In the genomic region with DNA sequence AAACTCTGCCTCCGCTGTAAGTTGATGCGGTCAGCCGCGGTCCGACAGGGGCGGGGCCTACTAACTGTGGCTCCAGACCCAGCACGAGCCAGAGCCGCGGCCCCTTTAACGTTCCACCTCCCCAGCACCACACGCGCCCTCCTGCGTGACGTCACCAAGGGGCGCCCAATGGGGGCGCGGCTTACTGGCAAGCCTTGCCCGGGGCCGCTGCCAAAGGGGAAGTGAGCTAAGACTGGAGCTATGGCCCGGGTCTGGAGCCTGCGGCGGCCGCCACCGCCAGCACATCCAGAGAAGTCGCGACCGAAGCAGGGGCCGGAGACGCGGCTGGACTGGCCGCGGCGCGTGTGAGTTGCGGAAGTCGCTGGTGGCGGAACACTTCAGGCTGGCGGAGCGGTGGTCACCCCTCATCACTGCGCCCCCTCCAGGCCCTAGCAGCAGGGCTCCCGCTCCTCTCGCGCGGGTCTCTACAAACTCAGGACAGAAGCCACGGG, we compare ENCODE assay signal across 8 mouse cellular contexts. TPM values are rescaled to one million over a fixed set of nuclear protein-coding genes. Genes with fewer than 3 reads are reported as not detected.
DNase-seq lines count a peak whose midpoint lies in the region; ATAC-seq and TF ChIP-seq lines count a peak whose summit lies in the region.

Efcab14 (plus strand) TSS at position 194 of the 491 bp plus-strand sequence.

- H3K27ac ChIP-seq in forebrain, embryonic 10.5 days, result peak within 1 kb of the TSS; percentile 92
- peak within 1 kb of the TSS; percentile 94 for H3K27ac ChIP-seq in heart, embryonic 15.5 days
- peak within 1 kb of the TSS; percentile 43 for H3K27ac ChIP-seq in liver, embryonic 14.5 days
- peak within 1 kb of the TSS; percentile 82 for H3K27ac ChIP-seq in neural tube, embryonic 11.5 days (ENCODE audit: low read depth, low read length)
- peak within 1 kb of the TSS; percentile 82 for H3K27ac ChIP-seq in stomach, postnatal 0 days (replicated peaks)

- peaks cover 26% of the 10 kb centered on the region for H3K36me3 ChIP-seq in forebrain, embryonic 10.5 days (replicated peaks)
- peaks cover 9% of the 10 kb centered on the region; the same call in 1 of the 2 replicates for H3K36me3 ChIP-seq in heart, embryonic 15.5 days
- H3K36me3 ChIP-seq in liver, embryonic 14.5 days (replicated peaks; ENCODE audit: control insufficient read depth, insufficient read depth, low read depth), result peaks cover 10% of the 10 kb centered on the region
- no peaks in the 10 kb centered on the region for H3K36me3 ChIP-seq in neural tube, embryonic 11.5 days (ENCODE audit: control insufficient read depth, insufficient read depth, low read length)
- no peaks in the 10 kb centered on the region; the same call in 1 of the 2 replicates for H3K36me3 ChIP-seq in stomach, postnatal 0 days (ENCODE audit: control insufficient read depth, insufficient read depth, low read length)

- peak within 1 kb of the TSS; percentile 87 for H3K9ac ChIP-seq in heart, embryonic 15.5 days
- H3K9ac ChIP-seq in liver, embryonic 14.5 days (replicated peaks), result peak within 1 kb of the TSS; percentile 93
- peak within 1 kb of the TSS; percentile 81 for H3K9ac ChIP-seq in neural tube, embryonic 11.5 days (ENCODE audit: low read length)
- H3K9ac ChIP-seq in stomach, postnatal 0 days (ENCODE audit: low read length), result peak within 1 kb of the TSS; percentile 87

- ATAC-seq in heart, embryonic 15.5 days (replicated peaks; ENCODE audit: insufficient number of reproducible peaks, insufficient read depth, low FRiP score, low read depth), result peak; percentile 100
- ATAC-seq in liver, embryonic 14.5 days (ENCODE audit: insufficient read depth), result peak; percentile 100
- peak; percentile 100 for ATAC-seq in neural tube, embryonic 11.5 days (ENCODE audit: insufficient read depth, low FRiP score, low TSS enrichment)
- peak; percentile 99 for ATAC-seq in stomach, postnatal 0 days (ENCODE audit: low FRiP score, low TSS enrichment)

- H3K4me2 ChIP-seq in heart, embryonic 15.5 days, result peak within 1 kb of the TSS; percentile 73
- peak within 1 kb of the TSS; percentile 87 for H3K4me2 ChIP-seq in liver, embryonic 14.5 days (ENCODE audit: low read depth)
- H3K4me2 ChIP-seq in neural tube, embryonic 11.5 days (ENCODE audit: low read depth), result peak within 1 kb of the TSS; percentile 73
- peak within 1 kb of the TSS; percentile 81 for H3K4me2 ChIP-seq in stomach, postnatal 0 days (replicated peaks; ENCODE audit: low read depth)

- DNase-seq in CD8-positive naive resting alpha-beta T cell, adult 2 months (ENCODE audit: low read depth in 2 of 2, low spot score in 2 of 2), result peak; percentile 86 to 90
- peak; percentile 95 for DNase-seq in c-Kit-positive CD71-negative TER-119-negative erythroid progenitor cells, embryonic 14.5 days (ENCODE audit: low read depth)
- peak; percentile 99 for DNase-seq in forebrain, embryonic 10.5 days (ENCODE audit: extremely low spot score, low spot score)
- DNase-seq in kidney, postnatal 25 days, result peak; percentile 98 to 99
- peak; percentile 92 to 95 (median 94) for DNase-seq in liver, embryonic 14.5 days (ENCODE audit: low read depth in 3 of 3, low spot score in 3 of 3)
- DNase-seq in neural tube, embryonic 11.5 days (ENCODE audit: low spot score), result peak; percentile 100
- peak; percentile 100 for DNase-seq in stomach, postnatal 0 days (ENCODE audit: low spot score)

- peak within 1 kb of the TSS; percentile 86 for H3K4me3 ChIP-seq in forebrain, embryonic 10.5 days
- H3K4me3 ChIP-seq in heart, embryonic 15.5 days, result peak within 1 kb of the TSS; percentile 91
- H3K4me3 ChIP-seq in liver, embryonic 14.5 days (ENCODE audit: insufficient read depth in 1 of 2, low read depth in 2 of 2, low read length in 2 of 2), result peak within 1 kb of the TSS; percentile 73 to 94
- peak within 1 kb of the TSS; percentile 81 for H3K4me3 ChIP-seq in neural tube, embryonic 11.5 days (ENCODE audit: low read depth, low read length)
- H3K4me3 ChIP-seq in stomach, postnatal 0 days (ENCODE audit: low read depth, low read length), result peak within 1 kb of the TSS; percentile 69

- H3K4me1 ChIP-seq in forebrain, embryonic 10.5 days, result peaks cover 17% of the 10 kb centered on the region
- peaks cover 18% of the 10 kb centered on the region for H3K4me1 ChIP-seq in heart, embryonic 15.5 days (replicated peaks)
- peaks cover 9 to 13% of the 10 kb centered on the region in 2 experiments; a peak in 3 of 4 replicates for H3K4me1 ChIP-seq in liver, embryonic 14.5 days (replicated peaks; ENCODE audit: control insufficient read depth in 2 of 2, insufficient read depth in 2 of 2, low read length in 1 of 2)
- H3K4me1 ChIP-seq in neural tube, embryonic 11.5 days (ENCODE audit: control insufficient read depth, insufficient read depth, low read length), result 0 out of 2 replicates have a peak, but pooled peaks cover 2% of the 10 kb centered on the region
- peaks cover 5% of the 10 kb centered on the region for H3K4me1 ChIP-seq in stomach, postnatal 0 days (replicated peaks; ENCODE audit: control insufficient read depth, insufficient read depth)

- TF ChIP-seq CTCF in liver, embryonic 14.5 days (IDR thresholded peaks at IDR 0.05; ENCODE audit: low read depth), result peak; percentile 68
- peak; percentile 70 for TF ChIP-seq CTCF in stomach, postnatal 0 days (IDR thresholded peaks at IDR 0.05; ENCODE audit: low read depth)

- no peak; the same call in 1 of the 2 replicates for TF ChIP-seq EP300 in liver, embryonic 14.5 days (IDR thresholded peaks at IDR 0.05; ENCODE audit: low read depth)
- no peak for TF ChIP-seq EP300 in stomach, postnatal 0 days (optimal IDR thresholded peaks at IDR 0.05)

- H3K9me3 ChIP-seq in forebrain, embryonic 10.5 days, result no peaks in the 10 kb centered on the region
- H3K9me3 ChIP-seq in heart, embryonic 15.5 days (replicated peaks), result no peaks in the 10 kb centered on the region
- no peaks in the 10 kb centered on the region for H3K9me3 ChIP-seq in liver, embryonic 14.5 days (ENCODE audit: control insufficient read depth, low read length)
- no peaks in the 10 kb centered on the region for H3K9me3 ChIP-seq in neural tube, embryonic 11.5 days (ENCODE audit: control insufficient read depth, low read length)
- no peaks in the 10 kb centered on the region for H3K9me3 ChIP-seq in stomach, postnatal 0 days (ENCODE audit: control insufficient read depth, low read length)

- WGBS in forebrain, embryonic 10.5 days, result under 1% methylated on average over 45 of the region's 45 CpGs
- under 1% methylated on average over 45 of the region's 45 CpGs for WGBS in heart, embryonic 15.5 days
- under 1% methylated on average over 45 of the region's 45 CpGs for WGBS in liver, embryonic 14.5 days (ENCODE audit: insufficient replicate concordance)
- WGBS in neural tube, embryonic 11.5 days, result 0% methylated on average over 45 of the region's 45 CpGs
- under 1% methylated on average over 44 of the region's 45 CpGs for WGBS in stomach, postnatal 0 days

- H3K27me3 ChIP-seq in forebrain, embryonic 10.5 days (ENCODE audit: poor library complexity, severe bottlenecking), result 0 out of 2 replicates have a peak, but pooled peaks cover 3% of the 10 kb centered on the region
- H3K27me3 ChIP-seq in heart, embryonic 15.5 days, result no peaks in the 10 kb centered on the region; the same call in none of the 2 replicates
- no peaks in the 10 kb centered on the region for H3K27me3 ChIP-seq in liver, embryonic 14.5 days (ENCODE audit: control insufficient read depth, insufficient read depth, low read length)
- no peaks in the 10 kb centered on the region for H3K27me3 ChIP-seq in neural tube, embryonic 11.5 days (ENCODE audit: control insufficient read depth, insufficient read depth, low read length)
- H3K27me3 ChIP-seq in stomach, postnatal 0 days (ENCODE audit: control insufficient read depth, insufficient read depth, low read length), result no peaks in the 10 kb centered on the region

RNA-seq across cellular contexts. Expression of gene Efcab14, which starts in this region (rescaled TPM):
- 32.9 and 33.9 TPM in 2 replicates for polyA plus RNA-seq in forebrain, embryonic 10.5 days (2016; fragmentation: Nextera tagmentation; extraction: Ambion mirVana)
- 21.2 and 27.3 TPM in 2 replicates for polyA plus RNA-seq in heart, embryonic 15.5 days (2015; fragmentation: Nextera tagmentation; extraction: Ambion mirVana)
- polyA plus RNA-seq in liver, embryonic 14.5 days (2012; rRNA removed), result 6.0 and 6.9 TPM in 2 replicates
- polyA plus RNA-seq in liver, embryonic 14.5 days (2014; fragmentation: Nextera tagmentation; extraction: Ambion mirVana), result 12.0 and 12.6 TPM in 2 replicates
- polyA plus RNA-seq in neural tube, embryonic 11.5 days (2014; fragmentation: Nextera tagmentation; extraction: Ambion mirVana), result 42.3 and 44.7 TPM in 2 replicates
- polyA plus RNA-seq in stomach, postnatal 0 days (2015; fragmentation: Nextera tagmentation; extraction: Ambion mirVana), result 16.3 and 17.0 TPM in 2 replicates

Comparison
In these comparisons a context has a peak if more than half of its experiments do, and no peak if none do; other contexts are left out.
1. Peak in every context shown above with its lines: DNase-seq, ATAC-seq, H3K4me3 ChIP-seq and H3K27ac ChIP-seq.
2. H3K27ac ChIP-seq: peak in every context shown above with its lines; median percentile 94 in heart, embryonic 15.5 days; 92 in forebrain, embryonic 10.5 days; 82 in neural tube, embryonic 11.5 days; 82 in stomach, postnatal 0 days; 43 in liver, embryonic 14.5 days.